Mouse (Mus musculus) gastrocnemius, adult 8-10 months (tissue): ENCODE data around the gene Nrxn2. TPM values are rescaled to one million over a fixed set of nuclear protein-coding genes. Genes with fewer than 3 reads are reported as not detected.

Experiments
- DNase-seq, 2 experiments: peaks; one replicate each; pipeline ENCODE4 v3.0.0; 2022; ENCODE audit warnings: low spot score in 2 of 2
- total RNA-seq, 4 experiments: library from RNA; stranded (reverse); gene quantifications; 2 replicates each; pipeline ENCODE4 v1.2.4; 2022

The Nrxn2 gene
- total RNA-seq, 4 experiments from 2014 or later, result 0.31 to 1.8 (median 1.0) TPM

DNA sequence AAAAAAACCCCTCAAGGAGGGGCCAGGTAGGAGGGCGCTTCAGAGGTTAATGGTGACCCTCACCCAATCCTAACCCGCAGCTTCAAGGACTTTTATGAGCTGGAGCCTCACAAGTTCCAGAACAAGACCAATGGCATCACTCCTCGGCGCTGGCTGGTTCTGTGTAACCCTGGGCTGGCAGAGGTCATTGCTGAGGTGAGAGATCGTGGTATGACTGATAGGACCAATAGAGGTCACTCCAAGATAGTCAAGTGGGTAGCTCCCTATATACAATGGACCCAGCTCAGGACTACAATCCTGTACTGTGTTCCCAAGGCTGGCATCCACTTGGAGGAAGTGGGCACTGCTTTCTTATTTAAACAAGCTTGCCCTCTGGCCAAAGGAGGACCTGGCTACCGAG lies 28.3 kb upstream of the Nrxn2 start:
- DNase-seq, result no peak

GRCm38 (mm10) chr19:6392743-6393393 lies 25.7 kb upstream of the Nrxn2 start:
- peak in 1 of 2 experiments; percentile 36 for DNase-seq

GRCm38 (mm10) chr19:6393637-6394036 lies 24.9 kb upstream of the Nrxn2 start:
- no peak for DNase-seq

DNA sequence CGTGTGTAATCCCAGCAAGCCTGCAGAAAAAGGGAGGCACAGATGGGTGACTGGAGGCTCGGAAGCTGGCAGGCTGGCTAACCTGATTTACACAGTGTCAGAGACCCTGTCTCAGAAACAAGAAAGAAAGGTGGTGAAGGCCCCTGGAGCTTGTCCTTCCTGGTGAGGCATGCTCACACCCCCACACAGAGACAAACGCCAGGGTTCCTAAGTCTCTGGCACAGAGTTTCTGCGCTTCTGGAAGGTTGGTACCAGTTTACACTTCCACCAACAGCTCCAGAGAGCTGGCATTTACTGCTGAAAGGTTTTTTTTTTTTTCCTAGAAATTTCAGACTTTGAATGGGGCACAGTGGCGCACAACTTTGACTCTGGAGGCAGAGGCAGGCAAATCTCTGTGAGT lies 22.3 kb upstream of the Nrxn2 start:
- DNase-seq, result no peak

- DNase-seq, result peak in 1 of 2 experiments; percentile 23
Observed at GRCm38 (mm10) chr19:6397582-6398249, 20.8 kb upstream of the Nrxn2 start.

DNA sequence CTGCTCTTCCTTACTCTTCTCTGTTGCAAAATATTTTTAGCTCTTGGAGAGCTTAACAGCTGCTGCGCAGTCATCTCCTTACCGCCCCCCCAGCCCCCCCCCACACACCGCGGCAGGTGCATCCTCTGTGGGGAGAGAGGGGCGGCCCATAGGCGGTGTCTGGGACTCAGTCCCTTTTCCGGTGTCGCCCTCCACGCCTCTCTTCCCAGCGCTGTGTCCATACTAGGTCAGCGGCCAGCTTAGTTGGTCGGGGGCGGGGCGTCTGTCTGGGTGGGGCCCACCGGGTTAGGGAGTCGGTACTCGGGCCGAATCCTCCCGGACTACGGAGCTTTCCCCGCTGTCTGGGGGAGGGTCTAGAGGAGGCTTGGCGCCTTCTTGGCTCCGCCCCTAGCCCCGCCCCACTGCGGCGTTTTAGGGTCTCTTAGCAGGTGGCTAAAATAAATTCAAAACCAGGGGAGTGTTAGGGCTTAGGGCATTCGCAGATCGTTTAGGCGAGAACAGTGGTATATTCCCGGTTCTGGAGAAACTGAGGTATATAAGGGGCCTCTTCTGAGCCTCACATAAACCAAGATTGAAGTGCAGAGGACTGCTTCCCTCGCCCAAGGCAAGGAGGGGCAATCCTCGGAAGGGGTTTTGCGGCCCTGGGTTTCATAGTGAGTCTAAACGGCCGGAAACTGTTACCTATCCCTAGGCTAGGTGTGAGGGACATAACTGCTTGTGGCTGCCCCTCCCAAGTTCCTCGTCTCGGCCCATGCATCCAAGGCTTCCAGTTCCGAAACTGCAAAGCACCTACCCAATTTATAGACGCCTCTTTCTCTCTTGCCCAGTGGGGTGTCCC lies 19.9 kb upstream of the Nrxn2 start:
- DNase-seq, result peak; percentile 58 to 75

DNA sequence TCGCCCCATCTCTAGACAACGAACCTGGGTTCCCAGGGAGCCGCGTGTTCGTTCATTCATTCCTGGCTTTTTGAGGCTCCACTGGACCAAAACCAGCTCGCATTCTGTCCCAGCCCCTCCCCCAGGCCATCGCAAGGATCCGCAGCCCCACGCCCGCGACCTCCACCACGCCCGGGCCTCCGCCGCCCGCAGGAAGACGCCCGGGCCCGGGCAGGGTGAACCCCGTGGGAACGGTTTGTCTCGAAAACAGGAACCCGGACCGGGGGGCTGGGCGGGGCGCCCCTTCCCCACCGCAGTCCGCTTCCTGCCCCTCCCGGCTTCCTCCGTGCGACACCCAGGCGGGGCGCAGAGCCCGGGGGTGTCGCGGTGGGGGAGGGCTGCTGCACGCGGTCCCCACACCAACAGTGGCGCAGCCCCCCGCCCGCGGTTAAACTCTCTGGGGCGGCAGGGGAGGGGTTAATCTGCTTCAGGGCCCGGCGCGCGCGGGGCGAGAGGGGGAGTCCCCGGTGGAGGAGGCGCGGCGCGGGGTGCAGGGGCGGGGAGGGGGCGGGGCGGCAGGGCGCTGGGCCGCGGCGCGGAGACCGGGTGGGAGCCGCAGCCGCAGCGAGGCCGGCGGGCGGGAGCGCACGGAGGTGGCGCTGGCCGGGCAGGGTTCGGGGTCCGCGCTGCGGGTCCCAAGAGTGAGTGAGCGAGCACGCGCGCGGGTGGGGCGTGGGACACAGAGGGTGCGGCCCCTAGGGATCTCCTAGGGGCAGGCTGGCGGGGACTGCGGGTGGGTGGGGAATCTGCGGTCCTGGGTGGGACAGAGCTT lies 19.0 kb upstream of the Nrxn2 start, which contains the start of gene Rasgrp2:
TSS of gene Rasgrp2 (plus strand) at position 56 of the 811 bp plus-strand sequence.
- DNase-seq, result peak; percentile 60 to 61

DNA sequence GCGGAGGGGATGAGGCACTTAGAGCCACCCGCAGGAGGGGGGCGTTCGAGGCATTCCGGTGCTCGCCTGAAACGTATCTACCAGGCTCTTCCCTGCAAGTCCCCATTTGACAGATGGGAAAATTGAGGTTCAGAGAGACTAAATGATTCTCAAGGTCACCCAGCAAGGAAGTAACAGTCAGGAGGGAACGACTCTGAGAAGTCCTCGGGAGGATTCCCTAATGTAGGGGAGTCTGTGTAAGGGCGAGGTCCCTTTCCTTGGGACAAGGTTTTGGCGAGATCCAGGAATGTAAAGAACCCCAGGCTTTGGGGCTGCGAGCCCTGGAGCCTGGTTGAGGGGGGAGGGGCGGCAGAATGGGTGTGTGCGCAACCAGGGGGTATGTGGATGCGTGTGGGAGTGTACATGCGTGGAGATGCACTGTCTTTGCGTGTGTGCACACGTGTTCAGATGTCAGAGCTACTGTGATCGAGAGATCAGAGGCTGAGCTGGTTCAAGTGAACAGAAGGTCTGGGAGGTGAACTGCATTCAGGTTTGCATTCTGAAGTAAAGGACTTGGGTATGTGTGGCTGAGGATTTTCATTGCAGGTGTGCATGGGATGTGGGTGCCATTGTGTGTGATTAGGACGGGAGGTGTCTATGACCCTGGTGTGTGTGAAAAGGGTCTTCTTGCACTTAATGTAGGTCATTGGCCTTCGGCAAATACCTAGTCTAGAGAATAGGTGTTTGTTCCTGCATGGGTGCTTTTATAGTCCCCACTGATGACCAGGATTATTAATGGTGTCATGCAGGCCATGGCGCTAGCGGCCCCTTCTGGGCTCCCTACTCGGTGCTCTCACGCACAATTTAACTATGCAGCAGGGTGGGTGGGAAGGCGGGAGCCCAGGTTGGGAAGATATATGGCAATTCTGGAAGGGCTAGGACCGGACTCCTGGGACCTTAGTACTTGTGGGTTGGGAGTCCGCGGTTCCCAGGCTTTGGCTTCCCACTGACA lies 18.1 kb upstream of the Nrxn2 start:
- no peak for DNase-seq

DNA sequence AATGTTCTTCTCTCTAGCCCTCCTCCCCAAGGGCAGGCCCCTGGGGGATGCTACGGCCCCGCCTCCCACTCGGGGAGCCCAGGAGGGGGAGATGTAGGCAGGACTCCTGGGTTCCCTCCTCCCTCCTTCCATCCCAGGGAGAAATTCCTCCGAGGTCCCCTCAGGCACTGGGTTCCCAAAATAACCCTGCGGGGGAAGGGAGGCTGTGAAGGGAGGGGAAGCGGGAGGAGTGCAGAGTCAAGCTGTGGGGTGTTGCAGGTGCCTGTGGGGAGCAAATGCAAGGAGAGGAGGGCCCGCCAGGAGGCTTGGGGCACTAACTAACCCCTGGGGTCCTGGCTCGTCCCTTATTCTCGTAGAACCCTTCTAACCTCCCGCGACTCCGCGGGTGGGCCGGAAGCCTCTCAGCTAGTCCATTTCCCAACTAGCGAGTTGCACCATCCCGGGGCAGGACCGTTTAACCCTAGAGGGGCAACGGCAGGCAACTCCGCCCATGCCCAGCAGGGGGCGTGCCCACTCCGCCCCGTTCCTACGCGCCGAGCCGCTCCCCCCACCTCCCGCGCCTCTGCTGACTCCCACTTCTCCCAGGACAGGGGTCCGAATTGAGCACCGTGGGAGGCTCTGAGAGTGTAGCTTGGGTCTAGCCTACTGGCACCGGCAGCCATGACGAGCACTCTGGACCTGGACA lies 17.3 kb upstream of the Nrxn2 start:
- DNase-seq, result peak; percentile 79 to 80

DNA sequence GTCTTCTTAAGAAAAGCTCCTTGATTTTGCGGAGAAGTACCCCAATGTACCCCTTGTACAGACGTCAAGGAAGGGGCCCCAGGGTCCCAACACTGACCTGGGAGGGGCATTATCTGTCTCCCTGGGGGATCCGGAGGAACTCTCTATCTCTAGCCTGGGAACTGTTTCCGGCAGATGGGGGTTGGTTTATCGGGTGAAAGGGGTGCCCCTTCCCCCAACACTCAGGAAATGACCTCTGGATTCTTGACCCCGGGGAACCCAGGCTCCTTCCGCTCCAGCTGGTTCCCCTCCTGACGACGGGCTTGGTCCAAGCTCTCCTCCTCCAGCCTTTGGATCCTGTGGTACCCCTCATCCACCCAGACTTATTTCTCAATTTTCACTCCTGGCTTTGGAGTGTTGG lies 16.6 kb upstream of the Nrxn2 start:
- DNase-seq, result no peak

- DNase-seq, result no peak
Observed at GRCm38 (mm10) chr19:6403869-6404268, 14.7 kb upstream of the Nrxn2 start.

DNA sequence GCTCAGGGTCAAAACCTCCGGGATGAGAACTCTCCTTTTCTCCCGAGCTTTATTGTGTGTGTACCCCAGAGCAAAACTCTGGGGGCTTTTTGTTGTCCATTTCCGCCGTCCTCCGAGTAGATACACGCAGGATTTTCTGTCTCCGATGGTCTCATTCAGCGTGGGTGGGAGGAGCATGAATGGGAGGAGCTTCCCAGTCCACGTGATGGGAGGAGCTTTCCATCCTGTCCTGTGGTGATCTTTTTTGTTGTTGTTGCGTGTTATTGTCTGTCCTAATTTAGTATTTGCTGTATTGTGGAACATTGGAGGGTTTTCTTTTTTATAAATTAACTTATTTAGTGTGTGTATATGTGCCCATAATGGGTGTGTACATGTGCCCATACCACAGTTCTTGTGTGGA lies 13.1 kb upstream of the Nrxn2 start:
- no peak for DNase-seq

- DNase-seq, result no peak
Observed at GRCm38 (mm10) chr19:6407109-6407508, 11.4 kb upstream of the Nrxn2 start.

- DNase-seq, result no peak
Observed at GRCm38 (mm10) chr19:6407816-6408510, 10.6 kb upstream of the Nrxn2 start.

GRCm38 (mm10) chr19:6408749-6409148 lies 9.8 kb upstream of the Nrxn2 start:
- DNase-seq, result no peak

DNA sequence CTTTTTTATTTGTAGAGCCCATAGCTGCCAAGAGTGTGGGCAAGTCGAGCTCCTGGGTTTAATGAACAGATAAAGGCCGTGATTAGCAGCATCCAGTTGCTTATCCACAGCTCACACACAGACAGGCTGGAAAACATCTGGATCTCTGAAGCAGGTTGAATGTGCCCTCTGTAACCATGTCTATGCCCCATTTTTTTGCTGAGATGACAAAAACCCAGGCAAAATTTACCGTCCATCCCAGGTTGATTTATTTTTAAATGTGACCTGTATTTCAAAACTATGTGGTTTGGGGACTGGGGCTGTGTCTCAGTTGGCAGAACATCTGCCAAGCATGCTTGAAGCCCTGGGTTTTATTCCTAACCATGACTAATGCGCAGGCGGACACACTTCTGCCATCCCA lies 9.4 kb upstream of the Nrxn2 start:
- no peak for DNase-seq

- DNase-seq, result no peak
Observed at GRCm38 (mm10) chr19:6409936-6410335, 8.6 kb upstream of the Nrxn2 start.

GRCm38 (mm10) chr19:6412798-6413197 lies 5.7 kb upstream of the Nrxn2 start:
- DNase-seq, result no peak

DNA sequence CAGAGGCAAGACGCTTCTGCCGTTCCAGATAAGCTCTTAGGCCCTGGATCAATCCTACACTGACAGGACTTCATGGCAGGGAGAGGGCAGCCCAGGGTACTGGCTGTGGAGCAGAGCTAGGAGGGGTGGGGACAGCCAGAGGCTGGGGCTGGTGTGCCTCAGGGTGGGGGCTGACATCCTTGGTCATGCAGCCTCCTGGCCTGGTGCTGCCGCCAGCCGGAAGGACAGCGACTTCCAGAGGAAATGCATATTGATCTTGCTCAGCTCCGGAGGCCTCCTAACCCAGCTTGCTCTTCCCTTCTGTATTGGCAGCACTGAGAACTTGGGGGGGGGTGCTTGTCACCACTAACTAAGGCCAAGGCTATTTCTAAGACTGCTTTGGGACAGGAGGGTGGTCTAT lies 3.1 kb upstream of the Nrxn2 start:
- DNase-seq, result no peak
